Mouse (Mus musculus): ENCODE results near the gene Gabra4.

DNA sequence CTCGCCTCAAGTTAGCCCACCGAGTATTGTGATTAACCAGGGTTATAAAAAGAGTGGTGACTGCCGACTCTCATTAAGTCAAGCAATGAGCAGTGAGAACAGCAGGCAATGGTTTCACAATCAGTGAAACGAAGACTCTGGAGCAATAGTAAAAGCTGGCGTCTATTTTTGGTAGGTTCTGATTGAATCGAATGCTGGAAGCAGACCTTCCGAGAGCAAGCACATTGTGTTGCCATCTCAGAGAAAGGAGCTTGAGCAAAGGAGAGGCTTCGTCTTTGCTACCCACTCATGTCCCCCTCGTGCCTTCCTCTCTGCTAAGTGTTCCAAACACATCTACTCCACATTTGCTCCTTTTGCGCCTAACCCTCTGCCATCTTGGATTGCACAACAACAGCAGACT is 18.3 kb downstream of the Gabra4 start:
- TF ChIP-seq ZNF384 (IDR thresholded peaks at IDR 0.05; ENCODE audit: low read depth, low read length) (no peak), ELF1 (IDR thresholded peaks at IDR 0.05; ENCODE audit: low read depth, low read length) (no peak), EP300 (IDR thresholded peaks at IDR 0.05; ENCODE audit: low read length) (no peak), CTCF (conservative IDR thresholded peaks at IDR 0.05 in 1 of 2, IDR thresholded peaks at IDR 0.05 in 1 of 2; ENCODE audit: low read depth in 2 of 2, low read length in 2 of 2) (no peak), CHD2 (IDR thresholded peaks at IDR 0.05; ENCODE audit: low read length) (no peak)

All from CH12.LX (cell line).